Mouse (Mus musculus) liver, adult 2 months (tissue): ENCODE data around the gene Dock9.

Experiments used
- CTCF ChIP-seq: fragments of 200-500 bp; IDR thresholded peaks from 2 replicates; pipeline ENCODE4 v1.5.1; 2011; ENCODE audit warnings: low read depth, low read length, control low read depth
- POLR2A ChIP-seq: fragments of 200-500 bp; IDR thresholded peaks from 2 replicates; pipeline ENCODE4 v1.6.1; 2011; ENCODE audit warnings: low read length, control low read depth; ENCODE audit not compliant: insufficient read depth; ENCODE audit errors: extremely low read depth

- TF ChIP-seq CTCF (no peak), POLR2A (no peak)
Observed at GRCm38 (mm10) chr14:121534501-121534900, 263.1 kb downstream of the Dock9 start.
